Mouse (Mus musculus): ENCODE data around the gene Nxph4.

The Nxph4 gene

DNA sequence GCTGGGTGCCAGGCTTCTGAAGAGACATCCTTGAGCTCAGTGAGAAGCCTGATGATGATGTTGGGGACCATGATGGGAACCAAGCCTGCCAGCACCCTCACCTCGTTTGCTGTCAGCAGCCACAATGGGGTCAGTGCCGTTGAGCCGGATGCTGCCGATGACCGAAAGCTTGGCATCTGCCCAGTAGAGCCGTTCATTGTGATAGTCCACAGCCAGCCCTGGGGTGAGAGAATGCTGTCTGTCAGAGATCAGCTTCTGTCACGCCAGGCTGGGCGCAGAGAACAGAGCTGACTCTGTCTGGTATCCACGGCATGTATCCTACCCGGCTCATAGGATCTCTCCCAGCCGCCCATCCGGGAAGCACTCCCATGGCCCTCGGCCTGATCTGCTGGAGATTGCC lies 7.7 kb upstream of the Nxph4 start:
- peak; percentile 72 to 81 for DNase-seq

DNA sequence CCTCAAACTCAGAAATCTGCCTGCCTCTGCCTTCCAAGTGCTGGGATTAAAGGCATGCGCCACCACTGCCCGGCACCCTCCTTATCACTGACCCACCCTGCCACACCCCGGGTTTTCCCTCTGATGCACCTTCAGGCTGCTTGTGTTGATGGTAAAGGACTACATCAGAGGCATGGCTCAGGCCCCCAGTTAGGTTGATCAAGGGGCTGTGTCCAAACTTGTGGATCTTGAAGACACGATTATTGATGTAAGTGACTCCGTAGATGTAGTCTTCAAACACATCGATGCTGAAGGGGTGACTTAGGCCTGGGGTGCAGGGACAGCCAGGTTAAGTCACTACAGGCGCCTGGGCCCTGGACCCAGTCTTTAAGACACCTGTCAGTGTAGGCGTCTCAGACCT lies 7.2 kb upstream of the Nxph4 start:
- DNase-seq, result no peak

DNA sequence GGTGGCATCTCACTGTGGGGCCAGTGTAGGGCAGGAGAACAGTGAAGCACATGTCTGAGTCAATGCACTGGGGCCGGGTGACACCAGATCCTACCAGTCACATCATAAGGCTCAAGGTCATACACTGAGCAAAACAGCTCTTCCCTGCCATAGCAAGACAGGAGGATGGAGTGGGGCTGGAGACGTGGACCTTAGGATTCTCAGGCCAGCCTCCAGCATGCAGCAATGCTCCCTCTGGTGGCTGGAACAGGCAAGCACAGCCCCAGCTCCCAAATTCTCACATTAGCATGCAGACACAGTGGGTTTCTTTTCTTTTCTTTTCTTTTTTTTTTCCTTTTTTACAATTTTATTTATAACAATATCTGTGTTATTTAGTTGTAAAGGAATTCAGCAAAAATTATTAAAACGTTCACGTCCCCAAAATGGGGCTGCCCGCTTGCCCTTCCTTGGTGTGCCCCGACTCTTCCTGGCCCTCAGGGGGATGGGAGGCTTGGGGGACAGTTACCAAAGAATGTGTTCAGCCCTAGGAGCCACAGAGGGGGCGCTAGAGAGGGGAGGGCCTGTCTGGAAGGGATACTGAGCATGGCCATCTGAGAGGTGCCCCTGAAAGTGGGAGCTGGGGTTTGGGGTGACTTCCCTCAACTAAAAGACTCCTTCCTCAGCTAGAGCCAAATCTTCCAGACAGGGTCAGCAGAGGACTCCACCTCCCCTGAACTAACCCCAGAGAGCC lies 3.7 kb upstream of the Nxph4 start:
- peak; percentile 92 to 94 for DNase-seq

DNA sequence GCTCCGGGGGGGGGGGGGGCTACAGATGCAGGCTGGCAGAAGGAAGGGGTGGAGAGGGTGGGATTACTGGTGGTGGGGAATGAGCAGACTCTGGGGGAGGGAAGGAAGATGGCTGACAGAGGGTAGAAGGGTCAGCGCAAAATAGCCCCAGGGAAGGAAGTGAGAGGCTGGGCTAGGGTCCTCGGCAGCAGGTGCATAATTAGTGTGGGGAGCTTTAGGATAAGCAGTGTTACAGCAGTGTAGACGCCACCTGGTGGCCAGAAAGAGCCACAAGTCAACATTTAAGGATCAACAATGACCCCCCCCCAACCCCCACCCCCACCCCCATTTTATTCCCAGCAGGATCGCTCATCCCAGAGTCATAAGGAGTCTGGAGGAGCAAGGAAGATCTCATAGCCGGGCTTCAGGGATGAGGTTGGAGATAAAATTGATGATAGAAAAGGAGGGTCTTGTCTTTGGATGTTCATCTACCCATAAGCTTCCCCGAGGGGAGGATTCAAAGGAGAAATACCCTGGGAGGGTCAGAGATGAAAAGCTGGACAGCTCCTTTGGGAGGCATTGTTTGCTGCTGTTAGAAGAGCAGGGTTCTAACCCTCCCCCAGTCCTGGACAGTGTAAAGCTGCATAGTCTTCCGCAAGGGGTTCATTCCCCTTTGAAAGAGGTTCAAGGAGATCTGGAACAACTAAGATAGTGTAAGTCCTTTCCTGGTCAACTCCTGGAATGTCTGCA lies 2.4 kb upstream of the Nxph4 start:
- DNase-seq, result peak; percentile 77 to 82

DNA sequence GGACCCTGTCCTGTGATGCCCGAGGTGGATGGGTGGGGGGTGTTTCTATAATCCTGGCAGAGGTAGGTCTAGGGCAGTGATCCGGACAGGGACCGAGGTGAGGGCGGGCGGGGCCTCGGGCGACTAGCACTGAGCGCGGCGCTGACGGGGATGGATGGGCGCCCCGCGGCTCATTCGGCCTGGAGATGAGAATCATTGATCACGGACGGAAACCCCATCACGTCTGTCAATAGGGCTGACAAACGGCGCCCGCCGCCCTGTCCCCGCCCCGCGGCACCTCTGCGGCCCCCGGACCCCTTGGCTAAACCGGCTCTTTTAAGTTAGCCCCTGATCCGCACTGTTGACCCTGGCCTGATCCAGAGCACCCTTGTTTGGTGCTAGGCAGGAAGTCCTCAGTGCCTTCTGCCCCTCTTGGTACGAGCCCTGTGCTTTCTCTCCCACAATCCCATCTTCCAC lies 598 bp upstream of the Nxph4 start:
- DNase-seq, result no peak

DNA sequence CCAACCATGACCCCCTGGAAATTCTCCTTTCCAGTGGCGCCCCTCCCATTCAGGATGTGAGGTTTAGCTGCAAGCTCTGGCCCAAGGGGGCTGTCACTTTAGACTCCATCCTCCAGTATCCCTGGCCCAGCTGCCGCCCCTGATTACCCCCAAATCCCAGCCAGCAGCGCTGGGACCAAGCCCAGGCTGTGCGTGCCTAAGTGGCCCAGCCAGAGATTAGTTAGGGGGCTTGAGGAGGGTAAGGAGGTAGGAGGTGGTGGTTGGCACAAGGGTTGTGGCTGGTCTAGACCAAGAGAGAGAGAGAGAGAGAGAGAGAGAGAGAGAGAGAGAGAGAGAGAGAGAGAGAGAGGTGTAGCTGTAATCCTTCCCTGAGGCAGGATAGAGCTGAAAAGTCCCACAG lies 2.8 kb downstream of the Nxph4 start:
- DNase-seq, result no peak

DNA sequence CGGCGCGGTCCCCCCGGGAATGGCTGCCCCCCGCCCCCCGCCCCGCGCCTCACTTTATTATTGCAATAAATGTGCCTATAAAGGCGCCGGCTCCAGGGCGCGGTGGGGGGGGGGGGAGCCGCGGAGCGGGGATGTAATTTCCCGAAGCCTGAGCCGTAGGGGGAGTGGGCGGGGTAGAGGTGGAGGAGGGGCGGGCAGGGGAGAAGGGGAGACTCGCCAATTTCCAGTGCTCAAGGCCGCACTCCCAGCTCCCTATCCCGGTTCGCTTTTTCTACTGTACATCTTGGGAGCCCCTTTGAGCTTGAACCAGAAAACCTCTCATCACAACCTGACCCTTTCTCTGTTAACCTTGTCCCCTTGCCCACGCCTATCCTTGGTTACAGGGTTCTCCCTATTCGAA lies 3.4 kb downstream of the Nxph4 start:
- DNase-seq, result no peak

DNA sequence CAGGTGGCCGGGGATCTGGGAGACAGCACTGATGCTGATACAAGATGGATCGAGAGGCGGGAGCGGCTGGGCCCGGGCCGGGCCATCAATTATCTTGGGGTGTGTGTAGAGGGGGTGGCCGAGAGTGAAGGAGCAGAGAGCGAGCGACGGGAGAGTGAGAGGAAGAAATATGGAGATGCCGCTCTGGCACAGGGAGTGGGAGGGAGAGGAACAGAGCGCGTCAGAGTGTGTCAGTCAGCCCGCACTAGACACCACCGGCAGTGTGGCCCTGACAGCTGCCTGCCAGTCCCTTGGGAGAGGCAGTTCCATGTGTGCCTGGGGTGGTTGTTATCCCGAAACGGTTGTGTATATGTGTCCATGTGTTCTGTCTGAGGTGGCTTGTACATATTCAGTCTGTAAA lies 6.9 kb downstream of the Nxph4 start:
- DNase-seq, result no peak

DNA sequence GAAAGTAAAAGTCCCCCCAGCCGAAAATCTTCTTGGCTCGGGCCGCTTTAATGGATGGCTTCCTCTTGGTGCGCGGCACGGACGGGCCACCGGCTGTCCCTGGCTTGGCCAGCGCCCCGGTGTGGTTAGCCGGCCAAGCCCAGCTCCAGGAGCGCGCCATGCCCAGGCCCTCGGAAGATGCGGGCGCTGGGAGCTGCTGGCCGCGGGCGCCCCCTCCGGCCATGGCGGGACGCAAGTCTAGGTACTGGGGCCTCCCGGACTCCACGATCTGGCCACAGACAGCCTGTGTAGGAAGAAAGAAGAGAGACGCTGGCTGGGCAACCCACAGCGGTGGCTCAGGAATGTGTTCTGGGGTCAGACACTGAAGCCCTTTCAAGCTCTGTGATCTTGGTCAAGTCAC lies 7.7 kb downstream of the Nxph4 start:
- peak; percentile 77 to 79 for DNase-seq

DNA sequence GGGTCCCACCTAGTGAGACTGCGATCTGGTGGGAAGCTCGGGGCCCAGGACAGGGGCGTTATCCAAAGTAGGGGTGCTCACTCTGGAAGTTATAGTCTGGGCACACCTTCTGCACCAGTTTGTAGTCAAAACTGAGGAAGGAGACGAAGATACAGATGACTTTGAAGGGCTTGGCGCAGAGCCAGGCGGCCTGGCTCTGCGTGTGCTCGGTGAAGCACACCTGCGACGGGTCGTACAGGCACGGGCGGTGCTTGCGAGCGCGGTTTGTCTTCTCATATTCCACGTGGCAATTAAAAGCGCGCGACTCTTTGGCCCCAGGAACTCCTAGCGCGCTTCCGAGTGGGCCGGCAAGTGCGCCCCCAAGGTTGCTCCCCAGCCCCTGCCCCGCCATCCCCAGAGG lies 8.3 kb downstream of the Nxph4 start:
- DNase-seq, result no peak

DNA sequence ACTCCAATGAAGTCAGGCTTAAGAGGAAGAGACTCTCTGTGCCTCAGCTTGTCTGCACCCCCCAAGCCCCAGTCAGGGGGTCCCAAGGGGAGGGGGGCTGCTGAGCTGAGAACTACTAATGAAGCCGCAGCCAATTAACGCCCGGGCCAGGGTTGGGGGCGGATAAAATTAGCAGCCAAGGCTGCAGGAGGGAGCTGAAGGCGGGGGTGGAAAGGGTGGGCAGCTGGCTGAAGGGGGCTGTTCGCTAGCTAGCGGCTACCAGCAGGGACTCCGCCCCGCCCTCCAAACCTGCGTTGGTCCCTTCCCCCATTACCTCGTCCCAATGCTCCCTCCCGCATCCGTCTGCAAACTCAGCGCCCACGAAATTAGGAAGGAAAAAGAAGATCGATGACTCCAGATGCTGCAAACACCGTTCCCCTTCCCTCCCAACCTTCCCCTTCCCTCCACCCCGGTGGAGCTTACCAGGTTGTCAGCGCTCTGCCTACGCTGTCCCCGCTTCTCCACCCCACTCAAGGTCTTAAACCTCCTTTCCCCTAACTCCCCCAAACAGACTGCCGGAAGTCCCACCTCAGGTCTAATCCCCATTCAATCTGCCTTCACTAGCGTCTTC lies 9.6 kb downstream of the Nxph4 start:
- DNase-seq, result no peak

DNA sequence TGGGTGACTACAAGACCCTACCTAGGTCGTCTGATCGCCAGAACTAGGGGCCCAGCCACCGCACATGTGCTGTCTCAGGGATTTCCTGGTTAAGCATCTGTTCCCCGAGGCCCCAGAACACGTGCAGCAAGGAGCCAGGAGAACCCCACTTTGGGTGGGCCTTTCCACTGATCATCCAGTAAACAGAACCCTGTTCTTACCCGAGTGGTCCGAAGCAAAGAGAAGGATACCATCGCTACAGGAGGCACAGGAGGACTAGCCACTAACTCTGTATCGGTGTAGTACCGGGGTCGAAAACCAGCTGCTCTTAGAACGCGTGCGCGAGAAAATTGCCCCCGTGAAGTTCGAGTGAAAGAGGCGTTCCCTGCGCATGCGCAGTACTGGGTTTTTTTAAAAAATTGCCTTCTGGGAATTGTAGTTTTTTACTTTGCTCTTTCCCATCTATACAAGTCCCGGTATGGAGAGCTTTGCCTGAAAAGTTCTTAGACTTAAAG lies 12.2 kb downstream of the Nxph4 start, which contains the start of gene Shmt2:
TSS of gene Shmt2 (minus strand) at position 357 of the 494 bp plus-strand sequence.
- DNase-seq, result peak; percentile 92 to 93

DNA sequence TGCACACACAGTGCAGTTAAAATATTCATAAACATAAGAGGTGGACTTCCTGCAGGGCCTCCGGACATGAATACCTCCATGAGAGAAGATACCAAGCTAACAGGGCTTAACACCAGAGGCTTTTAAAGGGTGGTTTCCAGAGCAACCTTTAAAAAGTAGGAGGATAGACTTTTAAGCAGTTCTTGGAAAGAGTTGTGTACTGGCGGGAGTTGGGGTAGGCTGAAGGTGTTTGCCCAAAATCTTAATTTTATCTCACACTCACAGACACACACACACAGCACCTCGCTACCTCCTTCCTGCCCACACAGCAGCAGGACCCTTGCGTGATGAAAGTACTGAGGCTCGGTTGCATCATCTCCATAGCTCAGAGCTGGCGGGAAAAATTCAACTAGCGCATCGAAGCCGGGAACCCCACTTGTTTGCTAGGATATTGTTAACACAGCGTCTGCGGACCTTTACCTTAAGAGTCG lies 12.7 kb downstream of the Nxph4 start:
- DNase-seq, result no peak

DNA sequence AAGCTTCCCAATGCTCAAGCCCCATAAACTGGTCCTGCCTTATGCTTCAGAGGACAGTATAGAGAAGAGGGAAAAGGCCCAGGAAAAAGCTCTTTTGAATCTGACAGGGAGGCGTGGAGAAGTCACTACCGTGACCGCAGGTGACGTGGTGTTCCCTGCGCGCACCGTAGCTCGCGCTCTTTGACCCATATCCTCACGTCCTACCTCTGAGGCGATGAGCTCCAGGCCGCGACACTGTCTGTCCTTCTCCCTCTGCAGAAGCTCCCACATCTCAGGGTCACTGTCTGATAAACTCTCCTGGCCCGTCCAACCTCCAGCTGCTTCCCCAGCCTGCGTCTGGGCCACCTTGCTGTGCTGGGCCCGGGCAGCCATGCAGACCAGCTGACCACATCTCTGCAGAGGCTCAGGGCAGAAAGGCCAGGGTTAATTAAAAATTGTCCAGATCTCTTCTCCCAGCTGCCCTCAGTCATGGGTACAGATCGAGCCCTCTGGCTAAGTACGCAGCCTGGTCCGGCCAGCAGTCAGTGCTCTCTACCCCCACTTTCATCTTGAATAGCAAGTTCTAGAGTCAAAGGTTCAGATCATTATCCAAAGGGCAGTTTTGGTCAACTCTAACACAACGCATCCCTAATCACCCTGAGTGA lies 13.5 kb downstream of the Nxph4 start:
- DNase-seq, result no peak

DNA sequence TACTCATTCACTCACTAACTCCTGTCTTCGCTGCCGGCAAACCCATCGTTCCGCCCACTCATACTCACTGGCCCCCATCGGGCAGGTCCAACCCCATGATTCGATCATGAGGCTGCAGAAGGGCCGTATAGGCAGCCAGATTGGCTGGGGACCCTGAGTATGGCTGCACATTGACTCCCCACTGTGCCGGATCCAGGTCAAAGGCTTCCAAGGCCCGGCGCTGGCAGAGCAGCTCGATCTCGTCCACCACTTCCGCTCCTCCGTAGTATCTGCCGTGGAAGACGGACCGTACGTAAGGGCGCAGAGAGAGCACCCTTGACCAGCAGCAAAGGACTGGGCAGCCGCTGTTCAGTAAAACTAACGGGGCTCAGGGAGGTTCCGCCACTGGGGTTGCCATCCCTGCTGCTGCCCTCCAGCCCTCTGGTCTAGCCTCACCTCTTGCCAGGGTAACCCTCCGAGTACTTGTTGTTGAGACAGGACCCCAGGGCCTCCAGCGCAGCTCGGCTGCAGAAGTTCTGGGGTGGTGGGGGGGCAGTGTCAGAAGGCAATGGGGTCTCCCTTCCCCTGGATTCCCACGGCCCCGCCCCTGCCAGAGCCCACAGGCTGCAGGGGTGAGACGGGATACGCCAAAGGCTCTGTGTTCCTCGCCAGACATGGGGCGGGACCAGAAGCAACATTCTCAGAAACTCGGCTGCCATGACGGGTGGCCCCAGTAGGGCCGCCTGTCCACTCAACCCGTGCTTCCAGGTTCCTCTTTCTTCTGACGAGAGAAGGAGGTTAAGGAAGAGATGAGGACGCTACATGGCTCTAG lies 14.3 kb downstream of the Nxph4 start:
- no peak for DNase-seq

DNA sequence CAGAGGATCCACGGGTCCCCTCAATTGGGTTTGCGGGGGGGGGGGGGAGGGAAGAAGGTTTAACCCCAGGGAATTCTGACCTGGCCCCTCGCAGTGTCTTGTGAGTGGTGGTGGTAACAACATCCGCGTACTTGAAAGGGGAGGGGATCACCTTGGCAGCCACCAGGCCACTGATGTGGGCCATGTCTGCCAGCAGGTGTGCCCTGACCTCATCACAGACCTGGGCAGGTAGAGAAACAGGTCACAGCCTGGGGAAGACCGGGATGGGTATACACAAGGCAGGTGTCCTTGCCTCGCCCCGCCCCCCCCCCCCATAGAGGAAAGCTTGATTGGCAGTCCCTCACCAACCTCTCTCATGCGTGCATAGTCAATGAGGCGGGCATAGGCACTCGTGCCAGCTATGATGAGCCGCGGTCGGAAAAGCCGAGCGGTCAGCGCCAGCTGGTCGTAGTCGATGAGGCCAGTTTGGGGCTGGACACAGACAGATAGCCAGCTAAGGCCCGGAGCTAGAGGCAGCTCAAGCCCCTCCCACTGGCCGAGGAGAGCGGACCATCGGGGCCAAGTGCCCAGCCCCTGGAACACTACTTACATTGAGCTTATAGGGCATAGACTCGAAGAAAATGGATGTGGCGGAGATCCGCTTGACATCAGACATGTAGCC lies 15.2 kb downstream of the Nxph4 start:
- DNase-seq, result peak in 1 of 2 experiments; percentile 57

DNA sequence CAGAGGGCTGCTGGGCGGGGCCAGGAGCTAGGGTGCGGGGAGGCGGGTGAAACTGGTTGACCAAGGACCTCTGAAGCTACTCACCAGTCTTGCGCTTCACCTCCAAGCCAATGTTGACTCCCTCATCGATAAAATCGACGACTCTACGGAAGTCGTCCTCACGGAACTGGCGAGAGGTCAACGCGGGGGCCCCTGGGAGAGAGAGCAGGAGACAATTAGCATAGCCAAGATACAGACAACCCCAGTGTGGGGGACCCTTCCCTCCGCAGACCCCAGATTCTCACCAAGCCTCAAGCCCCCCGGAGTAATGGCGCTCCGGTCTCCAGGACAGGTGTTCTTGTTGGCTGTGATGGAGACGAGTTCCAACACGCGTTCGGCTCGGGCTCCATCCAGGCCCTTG lies 16.4 kb downstream of the Nxph4 start:
- no peak for DNase-seq

DNA sequence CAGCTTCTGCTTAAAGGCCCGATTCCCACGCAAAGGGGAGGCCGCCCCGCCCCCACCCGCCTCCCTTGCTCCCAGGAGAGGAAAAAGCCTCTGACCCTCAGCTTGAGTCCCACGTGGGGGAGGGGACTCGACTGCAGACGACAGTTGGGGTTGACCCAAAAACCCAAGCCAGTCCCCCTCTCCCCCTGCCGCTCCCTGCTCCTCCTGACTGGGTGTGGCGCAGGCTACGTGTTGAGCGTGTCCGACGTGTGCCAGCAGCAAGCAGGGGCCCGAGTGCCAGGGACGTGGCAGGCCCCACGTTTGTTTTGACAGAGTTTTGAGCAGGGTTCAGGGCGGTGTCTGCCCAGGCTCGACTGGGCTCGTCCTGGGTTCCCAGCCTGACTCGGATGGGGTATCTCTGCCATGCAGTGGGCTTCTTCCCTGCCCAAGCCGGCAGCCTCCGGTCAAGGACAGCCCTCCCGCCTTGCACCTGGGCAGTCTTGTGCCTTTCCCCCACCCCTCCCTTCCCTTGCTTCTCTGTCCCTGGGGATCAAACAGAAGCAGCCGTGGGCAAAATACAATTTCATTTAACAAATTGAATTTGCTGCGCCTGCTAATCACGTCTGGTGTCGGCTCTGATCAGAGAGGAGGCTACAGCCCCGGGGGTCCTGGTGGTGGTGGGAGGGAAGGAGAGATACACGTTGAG lies 17.6 kb downstream of the Nxph4 start:
- no peak for DNase-seq

DNA sequence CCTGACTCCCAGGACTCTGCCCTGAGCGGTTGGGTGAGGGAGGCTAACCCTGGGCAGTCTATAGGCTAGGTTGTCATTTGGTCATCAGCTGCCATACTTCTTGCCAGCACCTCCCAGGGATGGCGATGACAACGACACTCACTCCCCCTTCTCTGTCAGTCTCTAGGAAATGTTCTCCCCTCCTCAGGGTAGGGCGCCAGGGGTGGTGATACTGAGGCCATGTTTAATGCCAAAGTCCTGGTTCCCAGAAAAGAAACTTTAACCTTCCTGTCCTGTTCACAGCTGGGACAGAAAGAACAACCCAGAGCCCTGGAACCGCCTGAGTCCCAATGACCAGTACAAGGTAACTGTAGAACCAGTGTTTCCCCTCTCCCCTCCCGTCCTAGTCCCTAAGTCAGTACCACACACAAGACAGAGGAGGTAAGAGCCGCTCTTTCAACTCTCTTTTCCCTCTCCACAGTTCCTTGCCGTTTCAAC lies 18.3 kb downstream of the Nxph4 start:
- DNase-seq, result no peak

DNA sequence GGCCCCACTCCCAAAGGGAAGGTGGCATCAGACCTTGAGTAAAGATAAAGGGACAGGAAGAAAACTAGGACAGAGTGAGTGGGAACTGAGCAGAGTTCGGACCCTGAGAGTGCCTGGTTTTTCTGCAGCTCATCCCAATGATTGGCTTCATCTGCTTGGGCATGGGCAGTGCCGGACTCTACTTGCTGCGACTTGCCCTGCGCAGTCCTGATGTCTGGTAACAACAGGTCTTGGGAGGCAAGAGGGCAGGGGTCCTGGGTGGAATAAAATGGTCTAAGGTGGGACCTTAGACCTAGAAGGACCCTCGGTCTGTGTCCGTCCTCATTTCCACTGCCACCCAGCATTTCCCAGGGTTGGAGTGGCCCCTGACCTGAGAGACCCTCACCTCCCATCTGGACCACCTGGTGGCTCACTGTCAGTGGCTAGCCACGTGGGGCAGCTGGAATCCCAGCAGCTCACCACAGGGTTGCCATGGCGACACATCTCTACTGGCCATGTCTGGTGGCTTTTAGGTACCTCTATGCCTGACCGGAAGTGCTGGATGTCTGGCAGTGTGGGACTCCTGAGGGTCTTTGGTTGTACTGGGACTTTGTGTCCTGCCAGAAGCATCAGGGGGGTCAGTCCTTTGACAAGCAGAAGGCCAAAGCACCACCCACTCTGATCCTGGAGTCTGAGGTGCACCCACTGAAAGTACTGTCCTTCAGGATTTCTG lies 18.9 kb downstream of the Nxph4 start:
- DNase-seq, result no peak

All from cerebellum, postnatal 14 days (tissue).